Mouse (Mus musculus): ENCODE measurements around the gene Smpd2. TPM values are rescaled to one million over a fixed set of nuclear protein-coding genes. Genes with fewer than 3 reads are reported as not detected.
A peak's percentile ranks its signal among the peaks of the same experiment; 100 is the strongest.

Gene Smpd2
- polyA plus RNA-seq, 1 experiment, result 9.2 TPM

- peak overlapping the region; percentile 71 for H3K27ac ChIP-seq (replicated peaks; ENCODE audit: low read depth, low read length)
- H3K4me3 ChIP-seq (ENCODE audit: insufficient read depth, low read depth, low read length), result peak overlapping the region; percentile 57
- H3K4me1 ChIP-seq (ENCODE audit: control insufficient read depth, insufficient read depth, insufficient read length, low read length), result peaks cover 5% of the 10 kb centered on the region
Observed at GRCm38 (mm10) chr10:41477018-41477277, 13.2 kb downstream of the Smpd2 start.

- H3K4me1 ChIP-seq (ENCODE audit: control insufficient read depth, insufficient read depth, insufficient read length, low read length), result peaks cover 5% of the 10 kb centered on the region
- H3K27ac ChIP-seq (replicated peaks; ENCODE audit: low read depth, low read length), result peak within 1 kb of the TSS; percentile 71
- peak within 1 kb of the TSS; percentile 57 for H3K4me3 ChIP-seq (ENCODE audit: insufficient read depth, low read depth, low read length)
Observed at GRCm38 (mm10) chr10:41476171-41477017, 13.8 kb downstream of the Smpd2 start, which contains the start of gene Mical1. Gene Mical1 (plus strand): TSS chr10:41476314.

DNA sequence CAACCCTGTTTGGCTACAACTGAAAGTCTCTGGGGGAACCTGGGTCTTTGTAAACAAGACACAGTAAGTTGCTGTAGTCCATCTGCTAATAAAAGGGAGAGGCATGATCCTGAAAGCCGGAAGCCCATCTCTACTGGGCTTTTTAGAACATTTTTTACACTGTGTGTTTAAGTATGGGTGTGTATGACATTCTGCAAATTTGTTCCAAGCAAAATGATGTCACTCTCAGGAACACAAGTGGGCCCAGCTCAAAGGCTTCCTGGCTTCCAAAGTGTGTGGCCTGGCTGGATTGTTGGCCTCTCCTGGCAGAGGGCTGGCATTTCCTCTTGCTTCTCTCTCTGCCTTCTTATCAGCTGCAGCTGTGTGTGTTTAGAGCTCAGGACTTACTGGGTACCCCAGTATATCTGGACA, 15.2 kb downstream of the Smpd2 start:
- H3K27ac ChIP-seq (replicated peaks; ENCODE audit: low read depth, low read length), result peak overlapping the region; percentile 45; the same call in 1 of the 2 replicates
- H3K4me1 ChIP-seq (ENCODE audit: control insufficient read depth, insufficient read depth, insufficient read length, low read length), result peaks cover 5% of the 10 kb centered on the region
- H3K4me3 ChIP-seq (ENCODE audit: insufficient read depth, low read depth, low read length), result no peak overlapping the region

DNA sequence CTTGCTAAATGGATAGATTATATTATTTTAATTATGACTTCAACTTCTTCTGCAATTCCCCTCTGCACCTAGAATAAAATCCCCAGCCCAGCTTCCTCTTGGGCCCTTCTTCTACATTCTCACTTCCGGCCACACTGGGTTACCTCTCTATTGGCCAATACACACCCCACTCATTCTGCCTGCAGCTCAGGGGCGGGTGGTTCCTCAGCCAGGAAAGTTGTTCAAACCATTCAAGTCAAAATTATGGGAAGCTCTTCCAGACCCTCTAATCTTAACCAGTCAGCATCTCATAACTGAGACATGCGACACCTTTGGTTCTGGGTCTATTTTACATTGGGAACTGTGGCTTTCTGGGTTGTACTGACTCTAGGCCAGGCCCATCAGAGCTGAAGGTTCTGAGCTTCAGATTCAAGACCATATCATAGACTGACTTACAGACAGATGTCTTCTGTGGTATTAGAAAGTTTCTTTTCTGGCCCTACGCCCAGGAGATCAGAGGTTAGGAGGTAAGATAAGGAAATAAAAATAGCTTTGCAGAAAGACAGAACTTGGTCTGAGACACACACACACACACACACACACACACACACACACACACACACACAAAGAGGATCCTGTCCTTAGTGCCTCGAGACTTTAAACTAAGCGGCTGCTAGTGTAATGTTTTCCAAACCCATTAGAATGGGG, 16.2 kb downstream of the Smpd2 start:
- no peak overlapping the region for H3K4me3 ChIP-seq (ENCODE audit: insufficient read depth, low read depth, low read length)
- H3K27ac ChIP-seq (replicated peaks; ENCODE audit: low read depth, low read length), result no peak overlapping the region
- H3K4me1 ChIP-seq (ENCODE audit: control insufficient read depth, insufficient read depth, insufficient read length, low read length), result peaks cover 5% of the 10 kb centered on the region

- H3K4me3 ChIP-seq (ENCODE audit: insufficient read depth, low read depth, low read length), result no peak overlapping the region
- H3K4me1 ChIP-seq (ENCODE audit: control insufficient read depth, insufficient read depth, insufficient read length, low read length), result peaks cover 5% of the 10 kb centered on the region
- H3K27ac ChIP-seq (replicated peaks; ENCODE audit: low read depth, low read length), result no peak overlapping the region
Observed at GRCm38 (mm10) chr10:41472962-41473481, 17.1 kb downstream of the Smpd2 start.

DNA sequence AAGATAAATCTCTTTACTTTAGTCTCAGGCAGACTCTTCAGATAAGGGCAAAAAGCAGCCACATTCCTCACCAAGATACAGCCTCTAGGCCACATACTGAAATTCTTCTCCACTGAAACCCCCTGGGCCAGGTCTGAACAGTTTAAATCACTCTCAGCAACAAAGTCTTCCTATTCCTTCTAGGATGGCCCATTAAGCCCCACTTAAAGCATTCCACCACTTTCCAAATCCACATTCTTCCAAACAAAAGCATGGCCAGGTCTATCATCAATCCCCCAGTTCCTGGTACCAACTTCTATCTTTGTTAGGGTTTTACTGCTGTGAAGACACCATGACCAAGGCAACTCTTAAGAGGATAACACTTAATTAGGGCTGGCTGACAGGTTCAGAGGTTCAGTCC, 17.6 kb downstream of the Smpd2 start:
- Histone ChIP-seq H3K27ac (replicated peaks; ENCODE audit: low read depth, low read length) (no peak overlapping the region), H3K4me3 (ENCODE audit: insufficient read depth, low read depth, low read length) (no peak overlapping the region), H3K4me1 (ENCODE audit: control insufficient read depth, insufficient read depth, insufficient read length, low read length) (peaks cover 5% of the 10 kb centered on the region)

GRCm38 (mm10) chr10:41470693-41471092, 19.5 kb downstream of the Smpd2 start:
- Histone ChIP-seq H3K27ac (replicated peaks; ENCODE audit: low read depth, low read length) (no peak overlapping the region), H3K4me3 (ENCODE audit: insufficient read depth, low read depth, low read length) (no peak overlapping the region)

GRCm38 (mm10) chr10:41467325-41467724, 22.8 kb downstream of the Smpd2 start:
- H3K4me3 ChIP-seq (ENCODE audit: insufficient read depth, low read depth, low read length), result no peak overlapping the region
- H3K27ac ChIP-seq (replicated peaks; ENCODE audit: low read depth, low read length), result no peak overlapping the region
- H3K4me1 ChIP-seq (ENCODE audit: control insufficient read depth, insufficient read depth, insufficient read length, low read length), result no peaks in the 10 kb centered on the region

More at GRCm38 (mm10) chr10:41470693-41471092, 19.5 kb downstream of the Smpd2 start:
- peaks cover under 1% of the 10 kb centered on the region; the same call in 1 of the 2 replicates for H3K4me1 ChIP-seq (ENCODE audit: control insufficient read depth, insufficient read depth, insufficient read length, low read length)

GRCm38 (mm10) chr10:41464401-41464955, 25.7 kb downstream of the Smpd2 start:
- 0 out of 2 replicates have a peak, but pooled peaks cover 8% of the 10 kb centered on the region for H3K4me1 ChIP-seq (ENCODE audit: control insufficient read depth, insufficient read depth, insufficient read length, low read length)
- H3K4me3 ChIP-seq (ENCODE audit: insufficient read depth, low read depth, low read length), result no peak overlapping the region
- no peak overlapping the region for H3K27ac ChIP-seq (replicated peaks; ENCODE audit: low read depth, low read length)

DNA sequence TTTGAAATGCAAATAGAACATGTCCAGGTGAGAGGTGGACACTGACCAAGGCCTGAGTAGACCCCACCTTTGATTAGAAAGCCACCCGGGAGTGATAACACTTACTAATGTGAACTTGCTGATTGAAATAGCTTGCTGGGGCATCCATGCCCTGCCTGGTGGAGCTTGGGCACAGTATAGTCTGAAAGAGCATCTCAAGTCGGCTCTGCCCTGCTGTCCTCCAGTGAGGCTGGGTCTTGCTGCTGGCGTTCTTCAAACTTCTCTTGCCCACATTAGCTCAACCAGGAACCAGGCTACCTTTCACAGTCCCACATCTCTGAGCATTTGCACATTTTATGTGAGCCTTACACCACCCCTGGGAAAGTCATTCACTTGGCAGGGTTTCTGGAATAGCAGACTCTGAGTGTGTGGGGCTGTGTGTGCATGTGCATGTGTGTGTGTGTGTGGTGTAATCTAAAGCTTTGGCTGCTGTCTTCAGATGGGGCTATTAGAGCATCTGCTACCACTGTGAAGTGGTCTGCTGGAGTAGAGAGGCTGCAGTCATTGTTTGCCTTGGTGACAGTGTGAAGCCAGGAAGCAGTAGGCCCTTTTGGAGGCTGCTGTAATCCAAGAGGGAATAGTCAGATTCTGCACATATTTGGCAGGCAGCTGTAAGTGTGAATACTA, 29.0 kb downstream of the Smpd2 start:
- H3K4me3 ChIP-seq (ENCODE audit: insufficient read depth, low read depth, low read length), result no peak overlapping the region
- H3K4me1 ChIP-seq (ENCODE audit: control insufficient read depth, insufficient read depth, insufficient read length, low read length), result 0 out of 2 replicates have a peak, but pooled peaks cover 8% of the 10 kb centered on the region
- no peak overlapping the region for H3K27ac ChIP-seq (replicated peaks; ENCODE audit: low read depth, low read length)

DNA sequence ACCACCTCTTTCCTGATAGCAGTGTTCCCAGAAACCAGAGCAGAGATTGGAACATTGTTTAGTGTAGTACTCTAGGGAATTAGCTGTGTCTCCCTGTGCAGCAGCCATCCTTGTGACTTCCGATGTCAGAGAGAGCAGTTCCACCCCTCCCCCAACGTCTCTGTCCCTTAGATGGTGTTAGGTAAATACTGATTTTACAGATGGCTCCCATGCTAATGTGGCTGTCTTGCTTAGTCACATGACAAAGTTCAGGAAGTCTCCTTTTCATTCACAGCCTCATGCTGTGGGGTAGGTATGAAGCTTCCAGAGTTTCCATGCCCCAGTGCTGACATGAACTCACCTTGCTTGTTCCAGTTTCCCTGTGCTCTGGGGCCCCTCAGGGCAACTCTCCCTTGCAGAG, 29.7 kb downstream of the Smpd2 start:
- no peak overlapping the region for H3K27ac ChIP-seq (replicated peaks; ENCODE audit: low read depth, low read length)
- H3K4me1 ChIP-seq (ENCODE audit: control insufficient read depth, insufficient read depth, insufficient read length, low read length), result 0 out of 2 replicates have a peak, but pooled peaks cover 8% of the 10 kb centered on the region
- no peak overlapping the region for H3K4me3 ChIP-seq (ENCODE audit: insufficient read depth, low read depth, low read length)

- Histone ChIP-seq H3K27ac (replicated peaks; ENCODE audit: low read depth, low read length) (no peak overlapping the region), H3K4me3 (ENCODE audit: insufficient read depth, low read depth, low read length) (no peak overlapping the region), H3K4me1 (ENCODE audit: control insufficient read depth, insufficient read depth, insufficient read length, low read length) (0 out of 2 replicates have a peak, but pooled peaks cover 8% of the 10 kb centered on the region)
Observed at GRCm38 (mm10) chr10:41459990-41460389, 30.2 kb downstream of the Smpd2 start.

GRCm38 (mm10) chr10:41452791-41453190, 37.4 kb downstream of the Smpd2 start:
- Histone ChIP-seq H3K27ac (replicated peaks; ENCODE audit: low read depth, low read length) (no peak overlapping the region), H3K4me3 (ENCODE audit: insufficient read depth, low read depth, low read length) (no peak overlapping the region), H3K4me1 (ENCODE audit: control insufficient read depth, insufficient read depth, insufficient read length, low read length) (peaks cover 9% of the 10 kb centered on the region; the same call in 1 of the 2 replicates)

GRCm38 (mm10) chr10:41451656-41452055, 38.5 kb downstream of the Smpd2 start:
- H3K4me3 ChIP-seq (ENCODE audit: insufficient read depth, low read depth, low read length), result no peak overlapping the region

More at GRCm38 (mm10) chr10:41451656-41452055, 38.5 kb downstream of the Smpd2 start:
- H3K4me1 ChIP-seq (ENCODE audit: control insufficient read depth, insufficient read depth, insufficient read length, low read length), result peaks cover 9% of the 10 kb centered on the region; the same call in 1 of the 2 replicates
- no peak overlapping the region for H3K27ac ChIP-seq (replicated peaks; ENCODE audit: low read depth, low read length)
